Mouse (Mus musculus) olfactory bulb, adult 2 months (tissue): Measurements from ENCODE around the gene Prss3.
"Not testable (repeated sequence)": the region's sequence is repeated elsewhere in the genome, so short reads cannot be mapped to it uniquely, and the experiment has no call there.

Experiments used
- CTCF ChIP-seq: fragments of 200-500 bp; IDR thresholded peaks from 2 replicates; pipeline ENCODE4 v1.5.1; 2012; ENCODE audit warnings: low read depth, mild to moderate bottlenecking, low read length, moderate library complexity; ENCODE audit not compliant: insufficient read depth
- POLR2A ChIP-seq: fragments of 200-500 bp; IDR thresholded peaks from 2 replicates; pipeline ENCODE4 v1.6.1; 2012; ENCODE audit warnings: mild to moderate bottlenecking, low read depth, low read length, moderate library complexity; ENCODE audit not compliant: insufficient read depth

- not testable (repeated sequence) for TF ChIP-seq CTCF, POLR2A
Observed at GRCm38 (mm10) chr6:41391640-41392039, 14.2 kb upstream of the Prss3 start.
